Mouse (Mus musculus) frontal cortex, postnatal 36 days (tissue): ENCODE measurements around the gene Cops7b.

Source experiments
- DNase-seq, 2 experiments: peaks; one replicate each; pipeline ENCODE4 v3.0.0; 2022; ENCODE audit warnings: low spot score in 2 of 2

Gene Cops7b

DNA sequence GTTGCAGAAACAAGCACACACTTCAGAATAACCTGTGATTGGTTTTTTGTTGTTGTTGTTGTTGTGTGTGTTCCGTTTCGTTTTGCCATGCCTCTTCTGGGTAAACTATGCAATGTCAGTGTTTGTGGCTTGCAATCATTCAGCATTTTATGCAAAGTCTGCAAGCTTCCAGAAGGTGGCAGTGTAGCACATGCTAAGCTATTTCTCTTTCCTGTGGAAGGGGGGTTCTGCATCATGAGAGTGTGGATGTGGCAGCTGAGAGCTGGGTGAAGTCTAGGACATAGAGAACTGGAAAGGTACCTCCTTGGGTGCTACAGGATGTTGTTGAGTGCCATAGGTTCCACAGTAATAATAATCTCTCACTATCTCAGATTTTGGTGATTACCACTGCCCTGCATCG lies 15.8 kb downstream of the Cops7b start:
- no peak for DNase-seq

DNA sequence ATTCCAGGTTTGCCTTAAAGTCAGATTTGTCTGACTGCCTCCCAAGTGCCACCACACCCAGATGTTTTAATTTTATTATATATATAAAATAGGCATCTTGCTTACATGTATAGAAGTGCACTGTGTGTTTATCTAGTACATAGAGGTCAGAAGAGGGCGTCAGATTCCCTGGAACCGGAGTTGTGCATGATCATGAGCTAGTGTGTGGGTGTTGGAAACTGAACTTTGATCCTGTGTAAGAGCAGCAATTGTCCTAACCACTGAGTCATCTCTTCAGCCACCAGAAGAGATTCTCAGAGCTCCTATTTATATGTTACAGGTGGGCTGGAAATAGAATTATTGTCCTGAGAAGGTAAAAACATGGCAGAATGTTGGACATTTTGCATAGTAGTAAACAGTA lies 17.4 kb downstream of the Cops7b start:
- DNase-seq, result no peak

DNA sequence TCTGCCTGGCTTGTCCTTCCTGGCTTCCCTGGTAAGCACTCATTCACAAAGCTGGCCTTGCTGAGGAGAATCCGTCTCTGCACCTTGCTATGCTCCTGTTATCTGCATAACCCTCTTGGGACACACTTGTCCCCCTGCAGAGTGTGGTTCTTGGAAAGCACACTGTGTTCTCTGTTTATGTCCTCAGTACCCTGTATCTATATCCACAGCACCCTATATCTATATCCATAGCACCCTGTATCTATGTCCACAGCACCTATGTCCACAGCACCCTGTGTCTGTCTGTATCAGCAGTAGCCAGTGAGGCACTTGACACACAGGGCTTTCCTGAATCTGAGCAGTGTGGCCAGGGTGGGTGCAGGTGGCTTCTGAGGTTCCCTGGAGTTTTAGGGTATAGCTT lies 28.2 kb downstream of the Cops7b start:
- DNase-seq, result no peak

DNA sequence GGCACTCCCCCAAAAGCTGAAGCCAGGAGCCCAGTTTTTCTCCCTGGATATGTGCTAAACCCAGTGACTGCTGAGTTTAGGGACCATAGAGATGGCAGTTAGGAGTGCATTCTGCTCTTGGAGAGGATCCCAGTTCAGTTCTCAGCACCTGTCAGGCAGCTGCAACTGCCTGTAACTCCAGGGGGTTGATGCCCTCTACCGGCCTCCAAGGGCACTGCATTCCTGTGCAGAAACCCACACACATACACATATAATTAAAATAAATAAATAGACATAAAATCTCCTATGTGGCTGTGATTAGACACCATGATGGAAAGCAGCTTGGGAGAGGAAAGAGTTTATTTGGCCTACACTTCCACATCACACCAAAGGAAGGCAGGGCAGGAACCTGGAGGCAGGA lies 29.4 kb downstream of the Cops7b start:
- DNase-seq, result no peak

DNA sequence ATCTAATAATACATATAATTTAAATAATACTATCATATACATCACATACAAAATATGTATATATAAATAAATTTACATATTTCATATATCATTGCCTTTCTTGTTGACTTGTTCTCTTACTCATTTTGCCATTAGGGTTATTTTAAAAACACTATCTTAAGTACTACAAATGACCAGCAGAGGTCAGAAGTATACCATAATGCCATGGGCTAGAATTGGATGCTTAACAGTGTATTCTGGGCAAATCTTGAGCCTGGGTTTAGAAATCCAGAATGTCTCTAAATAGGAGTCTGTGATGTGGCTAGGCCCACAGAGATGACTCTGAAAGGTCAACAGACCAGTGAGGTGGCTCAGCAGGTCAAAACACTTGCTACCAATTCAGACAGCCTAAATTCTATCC lies 31.6 kb downstream of the Cops7b start:
- no peak for DNase-seq

DNA sequence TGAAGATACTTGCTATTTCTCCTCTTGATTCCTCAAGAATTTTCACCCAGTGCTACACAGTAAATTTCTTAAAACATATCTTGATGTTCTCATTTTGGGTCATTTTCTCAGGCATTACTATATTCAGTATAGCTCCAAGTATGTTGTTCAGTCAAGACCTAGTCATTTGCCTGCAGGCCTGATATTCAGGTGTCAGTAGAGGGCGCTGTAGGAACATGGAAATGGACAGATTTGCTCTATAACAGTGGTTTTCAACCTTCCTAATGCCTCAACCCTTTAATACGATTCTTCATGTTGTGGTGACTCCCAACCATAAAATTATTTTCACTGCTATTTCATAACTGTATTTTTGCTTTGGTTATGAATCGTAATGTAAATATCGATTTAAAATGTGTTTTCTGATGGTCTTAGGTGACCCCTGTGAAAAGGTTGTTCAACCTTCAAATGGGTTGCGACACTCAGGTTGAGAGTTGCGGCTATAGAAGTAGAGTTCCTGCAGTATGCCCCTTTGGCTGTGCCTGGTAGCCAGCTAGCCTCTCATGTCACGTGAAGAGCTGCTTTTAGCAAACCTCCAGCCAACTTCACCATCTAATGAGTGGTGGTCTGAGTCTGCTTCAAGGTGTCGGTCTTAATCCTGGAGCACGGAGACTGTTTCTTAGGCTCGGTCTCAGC lies 35.9 kb downstream of the Cops7b start:
- DNase-seq, result peak; percentile 76 to 86

DNA sequence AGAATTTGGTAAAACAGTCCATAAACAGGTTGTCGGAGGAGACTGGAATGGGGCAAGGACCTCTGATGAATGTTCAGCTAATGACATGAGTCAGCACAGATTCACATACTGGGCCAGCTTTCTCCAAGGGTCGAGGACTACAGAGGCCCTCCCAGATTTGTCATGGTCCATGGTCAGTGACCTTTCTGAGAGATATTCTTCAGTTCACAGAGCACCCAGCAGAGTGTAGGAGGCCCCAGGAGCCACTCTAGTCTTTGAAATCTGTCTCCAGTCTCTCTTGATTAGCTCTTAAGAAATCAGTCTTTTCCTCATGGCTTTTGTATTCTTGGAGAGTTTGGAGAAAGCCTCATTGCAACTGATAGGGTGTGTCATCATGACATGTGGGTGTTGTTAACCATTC lies 39.6 kb downstream of the Cops7b start:
- DNase-seq, result no peak

DNA sequence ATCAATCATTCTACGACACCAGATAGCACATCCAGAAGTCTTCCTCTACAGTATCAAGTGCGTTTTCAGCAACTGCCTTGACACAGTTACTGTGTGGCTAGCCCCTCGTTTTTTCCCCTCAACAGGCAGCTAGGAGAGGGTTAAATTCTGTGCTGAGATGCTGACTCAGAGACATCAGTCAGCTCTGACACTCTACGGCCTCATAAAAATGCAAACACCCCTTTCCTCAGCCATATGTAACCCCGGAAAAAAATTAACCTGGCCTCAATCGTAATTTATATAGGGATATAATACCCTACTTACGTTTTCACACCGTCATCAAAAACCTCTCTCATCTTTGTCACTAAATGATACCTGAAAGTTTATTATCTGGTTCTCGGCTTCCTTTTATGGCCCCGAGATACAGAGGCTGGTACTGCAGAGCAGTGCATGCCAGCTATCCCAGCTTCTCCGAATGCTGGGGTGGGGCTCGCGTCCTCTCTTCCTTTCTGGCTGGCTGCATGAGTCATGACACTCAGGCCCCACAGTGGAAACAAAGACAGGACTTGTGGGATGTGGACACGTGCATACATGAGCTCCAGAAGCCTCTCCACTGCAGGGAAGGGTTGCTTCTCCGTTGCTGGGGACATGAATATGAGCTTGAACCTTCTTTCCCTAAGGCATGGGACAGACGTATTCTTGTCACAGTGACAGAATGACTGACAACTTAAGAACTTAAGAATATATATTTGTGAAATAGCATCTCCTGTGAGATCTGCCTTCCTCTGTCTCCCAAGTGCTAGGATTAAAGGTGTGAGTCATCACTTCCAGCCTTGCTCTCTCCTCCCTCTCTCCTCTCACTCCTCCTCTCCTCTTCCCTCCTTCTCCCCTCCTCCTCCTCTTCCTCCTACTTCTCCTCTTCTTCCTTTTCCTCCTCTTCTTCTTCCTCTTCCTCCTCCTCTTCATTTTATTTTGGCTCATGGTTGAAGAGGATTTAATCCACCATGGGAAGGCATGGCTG lies 40.6 kb downstream of the Cops7b start:
- no peak for DNase-seq

DNA sequence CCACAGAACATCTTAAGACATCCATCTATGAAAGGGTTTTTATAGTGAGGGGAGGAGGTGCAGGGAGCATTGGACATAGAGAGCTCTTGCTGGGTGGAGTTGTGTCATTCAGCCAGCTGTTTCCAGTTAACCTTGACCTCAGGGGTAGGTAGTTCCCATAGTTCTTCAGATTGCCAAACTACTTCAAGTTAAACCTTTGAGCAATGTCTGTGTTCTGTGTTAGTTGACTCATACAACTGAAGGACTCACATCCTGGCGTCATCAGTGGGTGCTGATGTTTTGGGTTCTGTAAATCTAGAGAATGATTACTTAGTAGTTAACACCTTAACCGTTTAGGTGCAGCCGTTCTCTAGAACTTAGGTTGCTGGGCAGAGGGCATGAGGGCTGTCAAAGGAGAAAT lies 45.6 kb downstream of the Cops7b start:
- DNase-seq, result no peak

DNA sequence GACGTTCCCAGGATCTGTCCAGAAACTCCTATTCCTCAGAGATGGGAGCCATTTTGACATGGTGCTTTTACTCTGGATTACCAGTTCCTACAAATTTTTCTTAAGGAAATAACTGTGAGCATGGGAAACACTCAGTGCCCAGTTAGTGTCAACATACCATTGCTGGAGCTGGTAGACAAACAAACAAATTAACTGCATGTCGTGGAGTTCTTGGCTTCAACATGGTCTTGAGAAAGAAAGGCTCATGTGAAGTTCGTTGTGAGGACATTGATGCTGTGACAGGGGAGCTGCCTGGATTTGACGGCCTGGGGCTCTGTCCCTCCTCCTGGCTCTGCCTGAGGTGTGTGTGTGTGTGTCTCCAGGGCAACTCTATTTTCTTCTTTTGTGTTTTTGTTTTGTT lies 47.2 kb downstream of the Cops7b start:
- no peak for DNase-seq

DNA sequence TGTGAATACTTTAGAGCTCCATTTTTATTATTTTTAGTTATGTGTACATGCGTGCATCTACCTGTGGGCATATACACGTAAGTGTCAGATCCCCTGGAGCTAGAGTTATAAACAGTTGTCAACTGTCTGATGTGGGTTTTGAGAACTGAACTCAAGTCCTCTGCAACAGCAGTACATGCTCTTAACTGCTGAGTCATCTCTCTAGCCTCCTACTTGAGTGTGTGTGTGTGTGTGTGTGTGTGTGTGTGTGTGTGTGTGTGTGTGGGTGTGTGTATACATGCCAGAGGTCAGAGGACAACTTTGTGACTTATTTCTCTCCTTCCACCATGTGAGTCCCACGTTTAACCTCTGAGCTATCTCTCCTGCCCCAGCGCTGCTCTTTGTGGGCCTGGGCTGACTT lies 47.8 kb downstream of the Cops7b start:
- DNase-seq, result no peak

DNA sequence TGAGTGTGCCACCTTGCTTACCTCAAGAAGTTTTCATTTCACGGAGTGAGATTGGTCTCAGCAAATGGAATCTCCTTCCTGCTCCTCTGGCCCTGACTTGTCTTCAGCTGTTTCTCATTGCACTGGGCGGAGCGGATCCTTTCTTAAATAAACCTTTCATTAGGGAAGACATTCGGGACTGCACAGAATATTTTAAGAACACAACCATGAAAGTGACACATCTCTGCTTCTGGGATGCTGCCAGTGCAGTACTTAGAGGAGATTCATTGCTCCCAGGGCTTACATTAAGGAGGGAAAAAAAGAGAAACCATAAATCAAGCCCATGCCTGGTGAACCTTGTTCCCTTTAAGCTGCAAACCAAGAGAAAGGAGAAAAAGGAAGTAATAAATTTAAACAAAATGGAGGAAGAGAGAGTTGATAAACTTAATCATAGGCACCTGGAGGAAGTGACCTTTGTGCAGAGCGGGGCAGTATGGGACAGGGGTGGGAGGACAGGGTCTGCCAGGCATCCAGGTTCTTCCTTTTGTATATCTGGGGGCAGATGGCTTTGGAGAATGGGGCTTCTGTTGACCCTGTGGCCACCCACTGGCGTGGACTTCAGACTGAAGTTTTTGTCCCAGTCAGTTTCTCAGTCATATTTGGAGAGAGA lies 50.2 kb downstream of the Cops7b start:
- DNase-seq, result no peak

DNA sequence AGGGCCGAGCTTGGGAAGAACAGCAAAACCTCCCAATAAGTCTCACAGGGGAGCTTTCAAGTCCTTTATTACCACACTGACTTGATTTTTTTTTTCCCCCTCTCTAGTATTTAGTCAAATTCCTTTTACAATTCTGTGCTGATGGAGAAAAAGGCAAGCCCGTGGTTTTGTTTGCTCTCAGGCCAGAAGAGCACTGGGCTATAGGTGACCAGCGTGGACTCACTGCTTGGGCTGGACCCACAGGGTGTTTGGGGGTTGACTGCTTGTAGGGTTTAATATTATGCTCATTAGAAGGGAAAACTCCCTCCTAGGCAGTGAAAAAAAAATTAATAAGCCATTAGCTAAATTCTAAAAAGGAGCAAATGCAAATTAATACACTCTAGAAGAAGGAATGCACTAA lies 50.7 kb downstream of the Cops7b start:
- no peak for DNase-seq

DNA sequence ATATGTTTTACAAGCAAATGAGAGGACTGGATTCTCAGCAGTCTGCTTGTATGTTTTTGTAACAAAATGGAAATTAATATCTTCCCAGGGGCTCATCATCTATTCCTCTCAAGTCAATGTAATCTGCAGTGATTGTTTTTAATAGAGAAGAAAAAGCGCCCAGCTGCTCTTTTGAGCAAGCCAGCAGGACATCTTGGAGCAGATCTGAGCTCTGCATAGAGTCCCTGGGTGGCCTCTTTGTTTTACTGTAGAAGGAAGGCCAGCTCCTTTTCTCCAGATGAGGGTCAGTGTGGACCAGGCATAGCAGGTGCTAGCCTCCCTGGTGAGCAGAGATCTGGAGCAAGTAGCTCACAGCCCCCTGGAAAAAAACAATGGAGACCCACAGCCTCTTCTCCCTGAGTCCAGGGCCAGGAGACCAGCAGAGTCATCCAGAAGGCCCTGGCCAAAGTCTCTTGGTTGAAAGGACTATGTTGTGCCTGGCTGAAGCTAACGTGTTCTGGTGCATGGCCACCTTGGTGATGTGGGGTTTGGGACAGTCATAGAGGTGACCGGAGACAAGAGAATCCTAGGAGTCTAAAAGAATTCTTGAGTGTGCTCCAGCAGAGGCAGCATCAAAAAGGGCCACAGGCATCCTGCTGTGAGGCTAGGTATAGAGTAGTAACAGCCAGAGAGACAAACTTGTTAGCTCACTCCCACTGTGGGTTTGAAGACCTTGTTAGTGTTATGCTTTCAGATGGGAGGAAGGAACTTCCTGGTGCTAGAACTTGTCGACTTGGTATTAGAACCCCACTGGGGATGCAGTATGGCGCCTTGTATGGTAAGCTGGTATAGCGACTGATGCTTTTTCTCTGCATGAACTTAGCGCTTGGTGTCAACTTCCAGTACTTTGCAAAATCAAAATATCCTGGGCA lies 51.4 kb downstream of the Cops7b start:
- DNase-seq, result no peak

DNA sequence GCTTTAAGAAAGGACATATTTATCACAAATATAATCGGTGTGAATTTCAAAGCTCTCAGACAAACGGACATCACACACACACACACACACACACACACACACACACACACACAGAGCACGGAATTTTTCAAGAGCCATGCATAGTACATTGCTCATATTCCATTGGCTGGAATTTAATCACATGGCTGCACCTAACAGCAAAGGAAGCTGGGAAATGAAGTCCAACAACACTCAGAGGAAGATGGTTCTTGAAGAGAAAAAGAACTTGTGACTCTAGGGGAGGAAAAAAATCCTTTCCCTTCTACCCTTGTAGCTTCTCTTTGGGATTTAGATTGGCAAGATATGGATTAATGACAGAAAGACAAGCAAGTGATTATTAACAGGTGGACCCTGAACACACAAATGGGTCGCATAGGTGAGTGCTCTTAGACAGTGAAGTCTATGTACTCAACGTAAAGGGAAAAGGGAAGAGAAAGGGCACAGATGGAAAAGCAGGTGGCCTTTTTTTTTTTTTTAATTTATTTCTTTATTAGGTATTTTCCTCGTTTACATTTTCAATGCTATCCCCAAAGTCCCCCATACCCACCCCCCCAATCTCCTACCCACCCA lies 52.2 kb downstream of the Cops7b start:
- DNase-seq, result peak in 1 of 2 experiments; percentile 16

DNA sequence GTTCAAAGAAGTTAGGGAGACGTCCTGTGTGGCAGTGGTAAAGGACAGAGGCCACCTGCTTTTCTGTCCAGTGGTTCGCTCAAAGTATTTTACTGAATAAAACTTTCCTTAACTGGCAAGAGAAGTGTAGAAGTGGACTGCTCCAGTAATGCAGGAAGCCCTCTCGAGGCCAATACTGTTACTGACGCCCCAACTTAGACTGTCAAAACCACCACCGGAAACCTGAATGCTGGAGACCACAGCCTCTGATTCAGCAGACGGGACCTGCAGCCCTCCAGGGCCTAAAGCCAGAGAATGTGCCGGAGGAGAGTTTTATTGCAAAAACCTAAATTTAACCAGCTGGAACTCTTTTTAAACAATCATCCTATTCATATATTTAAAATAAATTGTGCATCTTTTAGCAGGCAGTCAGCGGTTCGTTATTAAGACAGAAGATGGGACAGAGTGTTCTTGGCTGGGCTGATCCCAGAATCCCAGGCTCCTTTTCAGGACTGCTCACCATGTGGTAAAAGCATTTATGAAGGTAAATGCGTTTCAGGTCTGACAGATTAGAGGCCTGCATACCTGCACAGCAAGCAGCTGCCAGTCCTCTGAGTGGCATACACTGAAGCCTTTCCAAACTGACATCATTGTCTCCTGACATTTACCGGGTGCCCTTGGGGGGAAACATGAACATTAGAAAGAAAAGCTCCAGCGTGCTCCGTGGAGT lies 60.6 kb downstream of the Cops7b start:
- DNase-seq, result no peak

DNA sequence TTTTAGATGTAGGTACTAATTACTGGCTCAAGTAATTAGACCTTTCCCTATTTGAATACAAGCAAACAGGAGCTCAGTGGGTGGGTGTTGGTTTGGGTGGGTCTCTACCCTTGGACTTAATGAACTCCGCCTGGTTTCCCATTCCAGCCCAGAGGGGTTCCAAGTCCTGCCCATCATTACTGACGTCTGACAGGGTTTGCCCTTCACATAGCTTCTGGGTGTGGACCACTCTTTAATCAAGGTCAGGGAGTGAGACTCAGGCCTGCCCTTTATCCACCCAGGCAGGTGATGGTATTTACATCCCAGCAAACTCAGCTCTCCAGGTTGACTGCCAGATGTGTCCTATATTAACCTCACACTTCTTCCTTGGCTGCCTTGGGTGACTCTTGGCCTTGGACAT lies 64.8 kb downstream of the Cops7b start:
- no peak for DNase-seq

DNA sequence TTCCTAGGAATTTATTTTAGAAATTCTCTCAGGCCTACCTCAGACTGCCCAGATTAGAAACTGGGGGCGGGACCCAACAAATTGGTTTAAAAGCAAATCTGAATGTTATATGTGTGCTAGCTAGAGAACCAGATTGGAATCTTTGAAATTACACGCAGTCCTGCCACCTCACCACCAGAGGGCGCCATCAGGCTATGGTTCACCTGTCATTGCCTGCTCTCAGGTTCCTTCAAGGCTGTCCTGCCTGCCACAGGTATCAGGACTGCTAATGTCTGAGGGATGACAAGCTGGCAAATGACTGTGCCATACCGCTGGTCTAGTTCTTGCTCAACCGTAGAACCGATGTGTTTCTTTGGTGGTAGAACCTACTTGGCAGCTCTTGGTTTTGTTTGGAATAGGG lies 67.6 kb downstream of the Cops7b start:
- peak; percentile 76 to 77 for DNase-seq

DNA sequence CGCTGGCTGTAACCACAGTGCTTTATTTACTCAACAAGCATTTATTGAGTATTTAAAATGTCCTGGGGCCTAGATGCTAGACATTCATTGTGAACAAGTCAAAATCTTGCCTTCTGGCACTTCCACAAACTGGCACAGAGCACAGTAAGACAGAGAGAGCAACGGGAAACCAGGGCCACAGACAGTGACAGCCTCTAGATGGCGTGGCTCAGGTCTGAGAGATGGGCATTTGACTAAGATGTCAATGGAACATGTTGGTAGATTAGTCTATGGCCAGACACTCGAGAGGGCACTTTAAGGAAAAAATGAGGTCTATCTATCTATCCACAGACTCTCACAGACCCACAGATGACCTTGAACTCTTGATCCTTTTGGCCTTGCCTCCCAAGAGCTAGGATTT lies 70.0 kb downstream of the Cops7b start:
- no peak for DNase-seq

DNA sequence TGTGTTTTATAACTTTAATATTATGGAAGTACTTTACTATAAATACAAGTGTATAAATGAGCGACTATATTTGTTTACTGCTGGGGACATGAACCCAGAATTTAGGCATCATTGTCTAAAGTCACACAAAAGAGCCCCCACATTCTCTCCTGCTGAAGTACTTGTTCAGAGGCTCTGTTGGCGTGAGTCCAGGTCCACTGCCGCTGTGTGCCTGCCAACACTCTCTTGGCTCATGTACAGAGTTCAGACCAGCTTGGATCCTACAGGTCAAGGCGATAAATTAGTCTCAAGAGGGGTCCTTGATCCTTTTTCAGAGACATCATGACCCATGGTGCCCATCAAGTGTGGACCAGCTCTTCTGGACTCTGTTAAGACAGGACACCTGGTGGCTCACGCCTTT lies 74.4 kb downstream of the Cops7b start:
- no peak for DNase-seq
